Mouse (Mus musculus) right cerebral cortex, postnatal 14 days (tissue): ENCODE results near the gene Dyrk3.
A peak's percentile ranks its signal among the peaks of the same experiment; 100 is the strongest.
"Not testable (repeated sequence)": the region's sequence is repeated elsewhere in the genome, so short reads cannot be mapped to it uniquely, and the experiment has no call there.

Experiments
- DNase-seq: peaks from one replicate; pipeline ENCODE4 v3.0.0; 2022

The Dyrk3 gene

GRCm38 (mm10) chr1:131138191-131139016, at the start of gene Dyrk3:
Gene Dyrk3 (minus strand): TSS chr1:131138340.
- peak; percentile 89 for DNase-seq

- DNase-seq: no peak
Observed at GRCm38 (mm10) chr1:131187856-131188255, 49.7 kb upstream of the Dyrk3 start.

- DNase-seq: no peak
Observed at GRCm38 (mm10) chr1:131186995-131187394, 48.9 kb upstream of the Dyrk3 start.

GRCm38 (mm10) chr1:131185821-131186506, 47.8 kb upstream of the Dyrk3 start:
- DNase-seq: no peak

- no peak for DNase-seq
Observed at GRCm38 (mm10) chr1:131184956-131185660, 47.0 kb upstream of the Dyrk3 start.

GRCm38 (mm10) chr1:131184253-131184955, 46.3 kb upstream of the Dyrk3 start:
- DNase-seq: no peak

GRCm38 (mm10) chr1:131183201-131183600, 45.1 kb upstream of the Dyrk3 start:
- DNase-seq: no peak

GRCm38 (mm10) chr1:131181642-131182527, 43.7 kb upstream of the Dyrk3 start:
- peak; percentile 81 for DNase-seq

GRCm38 (mm10) chr1:131180386-131180785, 42.2 kb upstream of the Dyrk3 start:
- DNase-seq: no peak

- no peak for DNase-seq
Observed at GRCm38 (mm10) chr1:131178083-131178482, 39.9 kb upstream of the Dyrk3 start.

- no peak for DNase-seq
Observed at GRCm38 (mm10) chr1:131177249-131177648, 39.1 kb upstream of the Dyrk3 start.

GRCm38 (mm10) chr1:131175819-131176218, 37.7 kb upstream of the Dyrk3 start:
- DNase-seq: no peak

GRCm38 (mm10) chr1:131175189-131175588, 37.0 kb upstream of the Dyrk3 start:
- no peak for DNase-seq

- no peak for DNase-seq
Observed at GRCm38 (mm10) chr1:131174299-131174861, 36.2 kb upstream of the Dyrk3 start.

- no peak for DNase-seq
Observed at GRCm38 (mm10) chr1:131173809-131174208, 35.7 kb upstream of the Dyrk3 start.

- DNase-seq: no peak
Observed at GRCm38 (mm10) chr1:131173001-131173400, 34.9 kb upstream of the Dyrk3 start.

- DNase-seq: no peak
Observed at GRCm38 (mm10) chr1:131167612-131168011, 29.5 kb upstream of the Dyrk3 start.

GRCm38 (mm10) chr1:131164427-131164826, 26.3 kb upstream of the Dyrk3 start:
- DNase-seq: no peak

- DNase-seq: no peak
Observed at GRCm38 (mm10) chr1:131161091-131161490, 23.0 kb upstream of the Dyrk3 start.

- DNase-seq: not testable (repeated sequence)
Observed at GRCm38 (mm10) chr1:131159573-131160327, 21.6 kb upstream of the Dyrk3 start.

- DNase-seq: no peak
Observed at GRCm38 (mm10) chr1:131155456-131155855, 17.3 kb upstream of the Dyrk3 start.
